Mouse (Mus musculus): ENCODE results near the gene Rpl32. TPM values are rescaled to one million over a fixed set of nuclear protein-coding genes. Genes with fewer than 3 reads are reported as not detected.

Gene Rpl32
- total RNA-seq, 2 experiments from 2014 or later, result 492 to 563 TPM

DNA sequence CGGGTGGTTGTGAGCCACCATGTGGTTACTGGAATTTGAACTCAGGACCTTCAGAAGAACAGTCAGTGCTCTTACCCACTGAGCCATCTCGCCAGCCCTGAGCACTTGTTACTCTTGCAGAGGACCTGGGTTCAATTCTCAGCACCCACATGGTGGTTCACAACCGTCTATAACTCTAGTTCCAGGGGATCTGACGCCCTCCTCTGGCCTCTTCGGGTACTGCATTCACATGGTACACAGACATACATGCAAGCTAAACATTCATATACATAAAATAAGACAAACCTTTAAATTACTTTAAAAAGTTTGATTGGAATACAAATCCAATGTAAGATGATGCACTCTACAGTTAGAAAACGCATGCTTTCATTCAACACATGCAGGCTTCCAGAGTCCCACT is 36.3 kb downstream of the Rpl32 start:
- intact Hi-C loops (cut with DNase I), result no loop called here

DNA sequence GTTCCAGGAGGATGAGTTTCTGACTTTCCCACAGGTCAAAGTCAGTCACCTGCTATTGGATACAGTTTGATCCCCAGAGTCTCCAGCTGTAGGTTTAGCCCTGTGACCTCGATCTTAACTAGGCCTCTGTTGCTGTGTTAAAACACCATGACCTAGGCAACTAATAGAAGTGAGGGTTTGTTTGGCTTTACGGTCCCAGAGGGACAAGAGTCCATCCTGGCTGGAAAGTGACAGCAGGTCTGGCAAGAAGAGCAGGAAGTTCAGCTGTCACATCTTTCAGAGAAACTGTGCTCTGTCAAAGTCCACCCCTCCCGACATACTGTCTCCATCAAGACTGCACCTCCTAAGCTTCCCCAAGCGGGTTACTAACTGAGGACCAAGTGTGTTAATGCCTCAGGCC is 37.7 kb downstream of the Rpl32 start:
- DNase-seq, result no peak
- intact Hi-C loops (cut with DNase I), result no loop called here

More for the DNA sequence above, 36.3 kb downstream of the Rpl32 start:
- no peak for DNase-seq

DNA sequence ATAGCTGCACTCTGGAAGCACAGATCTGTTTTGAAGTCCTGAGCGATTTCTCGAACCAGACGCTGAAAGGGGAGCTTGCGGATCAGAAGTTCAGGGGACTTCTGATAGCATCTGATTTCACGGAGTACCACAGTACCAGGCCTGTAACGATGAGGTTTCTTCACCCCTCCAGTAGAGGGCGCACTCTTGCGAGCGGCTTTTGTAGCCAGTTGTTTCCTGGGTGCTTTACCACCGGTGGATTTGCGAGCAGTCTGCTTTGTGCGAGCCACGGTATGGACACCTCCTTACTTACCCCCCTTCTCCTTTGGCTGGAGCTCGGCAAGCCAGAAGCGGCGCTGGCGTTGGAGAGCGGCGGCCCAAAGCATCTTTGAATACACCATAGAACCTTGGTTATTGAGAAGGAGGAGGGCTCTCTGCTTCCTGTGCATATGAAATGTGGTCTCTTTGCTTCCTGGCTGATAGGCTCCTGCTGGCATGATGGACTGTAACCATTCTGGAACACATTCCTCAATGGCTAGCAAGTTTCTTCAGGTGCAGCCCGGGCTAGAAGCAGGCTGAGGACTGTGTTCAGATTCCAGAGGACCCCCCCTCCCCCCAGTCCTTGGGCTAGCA is 38.4 kb downstream of the Rpl32 start:
- DNase-seq, result no peak
- intact Hi-C loops (cut with DNase I), result no loop called here

DNA sequence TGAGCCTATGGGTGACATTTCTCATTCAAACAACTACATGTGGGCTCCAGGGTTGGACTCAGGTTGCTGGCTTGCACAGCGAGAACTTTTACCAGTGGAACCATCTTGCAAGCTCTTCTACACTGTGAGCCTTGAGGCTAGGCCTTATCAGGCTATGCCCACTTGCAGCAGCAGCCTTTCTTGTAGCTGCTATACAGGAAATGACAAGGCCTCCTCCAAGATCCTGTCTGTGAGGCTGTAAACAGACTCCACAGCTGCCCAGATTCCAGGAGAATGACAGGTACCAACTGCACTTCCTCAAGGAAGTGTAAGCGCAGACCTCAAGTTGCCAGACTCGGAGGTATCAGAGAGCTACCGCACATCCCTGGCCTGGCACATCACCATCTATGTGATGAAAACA is 40.3 kb downstream of the Rpl32 start:
- intact Hi-C loops (cut with DNase I), result no loop called here
- no peak for DNase-seq

DNA sequence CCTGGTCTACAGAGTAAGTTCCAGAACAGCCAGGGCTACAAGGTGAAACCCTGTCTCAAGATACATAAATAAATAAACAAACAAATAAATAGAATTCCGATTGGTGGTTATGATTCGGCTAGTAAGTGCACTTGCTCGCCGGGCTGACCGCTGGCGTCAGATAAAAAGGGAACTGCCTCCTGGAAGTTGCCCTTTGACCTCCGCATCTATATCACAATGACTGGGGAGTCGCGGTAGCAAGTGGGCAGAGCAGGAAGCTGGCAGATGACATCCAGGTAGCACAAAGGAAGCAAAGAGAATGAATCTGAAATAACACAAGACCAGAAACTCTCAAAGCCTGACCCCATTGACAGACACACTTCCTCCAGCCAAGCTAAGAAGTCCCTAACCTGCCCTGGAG is 41.2 kb downstream of the Rpl32 start:
- no peak for DNase-seq
- intact Hi-C loops (cut with DNase I), result no loop called here

DNA sequence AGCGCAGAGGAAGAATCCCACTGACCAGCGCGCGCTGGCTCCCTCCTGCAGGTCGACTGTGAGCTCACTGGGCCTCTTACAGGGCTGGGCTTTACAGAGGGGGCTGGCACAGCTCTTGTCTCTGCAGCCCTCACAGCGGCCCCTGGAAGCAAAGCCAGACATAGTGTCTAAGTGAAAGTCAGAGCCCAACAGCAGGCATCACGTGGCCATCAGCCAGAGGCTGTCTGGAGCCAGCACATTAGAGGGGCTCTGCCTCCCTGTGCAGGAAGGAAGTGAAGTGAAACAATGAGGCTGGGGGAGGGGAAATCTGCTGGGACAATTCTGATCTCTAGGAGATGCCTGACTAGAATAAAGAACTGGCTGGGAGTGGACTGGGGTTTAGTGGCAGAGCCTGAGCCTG is 44.4 kb downstream of the Rpl32 start:
- intact Hi-C loops (cut with DNase I), result no loop called here
- no peak for DNase-seq

DNA sequence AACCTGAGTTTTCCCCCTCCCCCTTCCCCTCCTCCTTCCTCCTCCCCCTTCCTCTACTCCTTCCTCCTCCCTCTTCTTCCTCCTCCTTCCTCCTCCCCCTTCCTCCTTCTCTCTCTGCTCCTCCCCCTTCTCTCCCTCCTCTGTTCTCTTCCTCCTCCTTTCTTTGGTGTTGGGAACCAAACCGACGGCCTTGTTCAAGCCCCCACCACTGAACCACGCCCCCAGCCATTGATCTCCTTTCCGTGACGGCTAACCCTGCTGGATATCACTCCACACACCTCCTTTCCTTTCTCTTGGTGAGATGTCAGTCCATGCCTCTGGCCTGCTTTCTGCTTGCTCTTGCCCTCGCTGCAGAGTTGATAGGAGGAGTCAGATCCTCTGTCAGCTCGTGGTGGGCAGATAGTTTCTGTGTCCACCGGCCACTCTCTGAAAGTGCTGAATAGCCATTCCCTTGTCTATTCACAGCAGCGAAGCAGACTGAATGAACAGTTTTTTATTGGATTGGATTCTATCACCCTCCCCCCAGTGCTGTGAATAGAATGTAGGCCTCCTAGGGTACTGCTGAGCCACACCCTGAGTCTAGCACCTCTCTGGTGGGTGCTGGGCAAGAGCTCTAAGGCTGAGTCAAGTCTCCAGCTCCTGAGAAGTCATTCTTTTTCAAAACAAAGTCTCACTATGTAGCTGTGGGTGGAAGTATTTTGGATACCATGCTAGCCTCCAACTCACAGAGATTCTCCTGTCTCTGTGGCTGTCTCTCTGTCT is 46.4 kb downstream of the Rpl32 start, which contains the start of gene Tmem40:
Gene Tmem40, minus strand, starts transcription at position 416 of the 762 bp plus-strand sequence.
- intact Hi-C loops (cut with DNase I), result no loop called here
- no peak for DNase-seq

DNA sequence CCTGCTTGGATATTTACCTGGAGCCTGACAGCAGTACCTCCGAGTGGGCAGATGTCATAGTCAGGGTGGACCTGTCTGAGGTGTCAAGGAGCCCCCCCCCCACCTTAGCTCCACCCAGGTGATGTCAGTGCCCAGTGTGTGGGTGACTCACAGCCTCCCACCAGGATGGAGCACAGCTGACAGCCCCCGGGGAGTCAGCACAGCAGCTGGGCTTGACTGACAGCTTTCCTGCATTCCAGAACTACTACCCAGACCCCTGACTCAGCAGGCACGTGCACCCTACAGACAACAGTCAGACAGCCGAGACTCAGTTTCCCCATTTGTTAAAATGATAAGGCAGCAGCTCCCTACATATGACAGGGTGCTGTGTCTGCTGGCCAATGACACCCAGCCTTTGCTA is 47.6 kb downstream of the Rpl32 start:
- intact Hi-C loops (cut with DNase I), result no loop called here
- no peak for DNase-seq

DNA sequence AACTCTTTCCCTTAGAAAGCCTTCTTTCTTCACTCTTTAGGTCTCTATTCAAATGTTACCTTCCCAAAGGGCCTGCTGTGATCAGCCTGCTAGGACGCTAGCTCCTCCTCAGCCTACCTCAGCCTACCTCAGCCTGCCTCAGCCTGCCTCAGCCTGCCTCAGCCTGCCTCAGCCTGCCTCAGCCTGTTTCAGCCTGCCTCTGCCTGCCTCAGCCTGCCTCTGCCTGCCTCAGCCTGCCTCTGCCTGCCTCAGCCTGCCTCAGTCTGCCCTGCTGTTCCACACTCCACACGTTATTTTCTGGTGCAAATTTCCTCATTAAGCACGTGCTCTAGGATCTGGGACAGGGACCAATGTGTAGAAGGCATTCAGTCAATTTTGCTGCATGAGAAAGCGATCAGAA is 48.4 kb downstream of the Rpl32 start:
- intact Hi-C loops (cut with DNase I), result no loop called here

DNA sequence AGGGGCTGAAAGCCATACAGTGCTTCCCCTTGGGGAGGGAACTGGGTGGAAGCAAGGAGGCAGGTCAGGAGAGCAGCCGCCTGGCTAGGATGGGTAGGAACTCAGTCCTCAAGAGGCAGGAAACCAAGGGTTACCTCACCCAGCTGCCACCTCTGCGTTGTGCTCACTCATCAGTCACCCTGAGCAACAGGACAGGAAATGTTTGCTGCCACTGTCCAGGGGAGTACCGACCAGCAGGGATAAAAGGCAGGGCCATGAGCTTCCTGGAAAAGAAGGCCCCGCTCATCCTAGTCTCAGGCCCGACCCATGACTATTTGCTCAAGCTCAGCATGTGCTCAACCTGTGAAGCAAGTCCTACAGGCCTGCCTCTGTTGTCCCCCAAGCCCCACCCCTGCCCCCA is 49.1 kb downstream of the Rpl32 start:
- intact Hi-C loops (cut with DNase I), result no loop called here
- no peak for DNase-seq

More for the DNA sequence above, 48.4 kb downstream of the Rpl32 start:
- no peak for DNase-seq

DNA sequence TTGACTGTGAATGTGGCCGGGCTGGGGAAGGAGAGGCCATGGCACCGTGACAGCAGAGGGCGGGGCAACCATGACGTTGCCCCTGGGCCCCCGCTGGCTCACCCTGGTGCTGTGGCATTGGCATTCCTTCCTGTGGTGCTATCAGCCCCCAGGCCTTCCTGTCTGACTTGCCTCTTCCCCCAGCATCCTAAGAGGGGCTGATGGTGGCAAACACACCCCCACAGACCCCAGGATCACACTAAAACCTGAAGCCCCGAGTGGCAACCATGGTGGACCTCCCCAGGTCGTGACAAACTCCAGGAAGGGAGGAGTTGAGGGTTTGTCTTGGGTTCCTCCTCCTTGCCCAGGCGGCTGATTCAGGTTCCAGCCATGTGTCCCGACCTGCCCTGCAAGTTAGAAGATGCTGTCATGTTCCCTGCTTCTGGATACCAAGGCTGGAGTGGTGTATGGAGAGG is 49.5 kb downstream of the Rpl32 start:
- no peak for DNase-seq
- intact Hi-C loops (cut with DNase I), result no loop called here

DNA sequence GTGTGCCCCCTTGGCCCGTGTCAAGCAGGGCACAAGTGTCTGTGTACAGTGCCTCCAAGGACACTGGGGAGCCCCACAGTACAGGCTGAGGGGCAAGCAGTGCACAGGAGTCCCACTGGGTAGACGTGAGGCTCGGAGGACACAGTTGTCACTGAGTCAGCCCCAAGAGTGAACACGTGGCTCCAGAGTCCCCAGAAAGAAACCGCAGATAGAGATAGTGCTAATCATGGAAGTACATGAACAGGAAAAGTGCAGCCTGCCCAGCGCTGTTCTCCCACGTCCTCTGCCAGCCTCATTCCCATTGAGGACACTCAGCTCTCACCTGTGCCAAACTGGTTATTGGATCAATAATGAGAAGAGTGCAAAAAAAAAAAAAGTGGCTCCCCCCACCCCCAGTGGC is 53.0 kb downstream of the Rpl32 start:
- no peak for DNase-seq
- intact Hi-C loops (cut with DNase I), result no loop called here

Small RNA genes within 50 kb of the gene (microRNA-seq; reads per million reads assigned to microRNA genes)
- 0 reads per million in 2 experiments for gene Mir7660

Other genes with a start within 250 kb of the Rpl32 start
- gene Mkrn2os, start 216.2 kb downstream of the Rpl32 start, total RNA-seq (2021), result under 1 TPM in 1 of 2 experiments, not detected in 1; 0.20 TPM
- 10 to 100 TPM; 42.8 to 50.6 TPM for gene Mkrn2, start 206.8 kb downstream of the Rpl32 start, total RNA-seq (2021)
- 100 to 1,000 TPM; 113 to 117 TPM for gene Raf1, start 132.1 kb downstream of the Rpl32 start, total RNA-seq (2021)
- gene Tmem40, start 46.3 kb downstream of the Rpl32 start, total RNA-seq (2021), result under 1 TPM in 1 of 2 experiments, not detected in 1; 0.72 TPM
- 10 to 100 TPM; 66.8 to 71.3 TPM for gene Cand2, start 34.2 kb downstream of the Rpl32 start, total RNA-seq (2021)
- gene Efcab12, start 29.7 kb upstream of the Rpl32 start, total RNA-seq (2021), result under 1 TPM; 0.10 to 0.25 TPM
- gene Mbd4, start 44.6 kb upstream of the Rpl32 start, total RNA-seq (2021), result under 1 TPM; 0.89 to 0.91 TPM
- 1 to 10 TPM; 4.0 to 8.8 TPM for gene Ift122, start 44.7 kb upstream of the Rpl32 start, total RNA-seq (2021)
- not detected for gene Rho, start 123.0 kb upstream of the Rpl32 start, total RNA-seq (2021)
- not detected for gene H1foo, start 136.2 kb upstream of the Rpl32 start, total RNA-seq (2021)
- 10 to 100 TPM; 19.0 to 21.8 TPM for gene Plxnd1, start 186.3 kb upstream of the Rpl32 start, total RNA-seq (2021)

Measured in gastrocnemius, postnatal 36 days (tissue).